Mouse (Mus musculus) thymus, adult 2 months (tissue): ENCODE results near the gene Zdhhc20.

Experiments used
- CTCF ChIP-seq: fragments of 200-500 bp; IDR thresholded peaks from 2 replicates; pipeline ENCODE4 v1.5.1; 2012; ENCODE audit warnings: mild to moderate bottlenecking, control low read depth, low read length, moderate library complexity, borderline replicate concordance; ENCODE audit not compliant: control insufficient read depth, poor library complexity, insufficient read depth; ENCODE audit errors: extremely low read depth
- POLR2A ChIP-seq: fragments of 200-500 bp; IDR thresholded peaks from 2 replicates; pipeline ENCODE4 v1.6.1; 2012; ENCODE audit warnings: mild to moderate bottlenecking, low read length, control low read depth, moderate library complexity; ENCODE audit not compliant: control insufficient read depth, poor library complexity, insufficient read depth; ENCODE audit errors: extremely low read depth

- TF ChIP-seq CTCF: no peak
- no peak for TF ChIP-seq POLR2A
Observed at GRCm38 (mm10) chr14:57833526-57833925, 56.5 kb downstream of the Zdhhc20 start.
